Mouse (Mus musculus) forebrain, postnatal 0 days (tissue): Measurements from ENCODE around the gene Ripor1. TPM values are rescaled to one million over a fixed set of nuclear protein-coding genes. Genes with fewer than 3 reads are reported as not detected.

Experiments used
- ATAC-seq: fragments of 200-750 bp; cut with Nextera tagmentation; 2 replicates; pipeline ENCODE4 v1.8.0; 2017; ENCODE audit warnings: mild to moderate bottlenecking, moderate library complexity
- DNase-seq: peaks from one replicate; pipeline ENCODE4 v3.0.0-alpha.2; 2015
- H3K27ac ChIP-seq: fragments of 300-500 bp; sonication (generic); 2 replicates; pipeline ENCODE4 v1.5.1; 2014; ENCODE audit warnings: low read depth, mild to moderate bottlenecking, antibody characterized with exemption, low read length, moderate library complexity, mixed read lengths
- H3K27me3 ChIP-seq: fragments of 300-500 bp; sonication (generic); 2 replicates; pipeline ENCODE4 v1.6.1; 2014; ENCODE audit warnings: mild to moderate bottlenecking, low read length, mixed read lengths; ENCODE audit not compliant: insufficient read depth
- H3K36me3 ChIP-seq: fragments of 300-500 bp; sonication (generic); 2 replicates; pipeline ENCODE4 v1.6.1; 2014; ENCODE audit warnings: mild to moderate bottlenecking, moderate library complexity; ENCODE audit not compliant: insufficient read depth
- H3K4me1 ChIP-seq: fragments of 300-500 bp; sonication (generic); 2 replicates; pipeline ENCODE4 v1.6.1; 2014; ENCODE audit warnings: antibody characterized with exemption; ENCODE audit not compliant: insufficient read depth
- H3K4me2 ChIP-seq: fragments of 300-500 bp; sonication (generic); 2 replicates; pipeline ENCODE4 v1.6.1; 2014; ENCODE audit warnings: low read depth, mild to moderate bottlenecking, moderate library complexity
- H3K4me3 ChIP-seq: fragments of 300-500 bp; sonication (generic); 2 replicates; pipeline ENCODE4 v1.5.1; 2014; ENCODE audit warnings: low read depth, low read length, mixed read lengths
- H3K9ac ChIP-seq: fragments of 300-500 bp; sonication (generic); 2 replicates; pipeline ENCODE4 v1.6.1; 2014; ENCODE audit warnings: mild to moderate bottlenecking
- H3K9me3 ChIP-seq: fragments of 300-500 bp; sonication (generic); 2 replicates; pipeline ENCODE4 v1.6.1; 2016; ENCODE audit warnings: low read length
- CTCF ChIP-seq: sonication (generic); IDR thresholded peaks from 2 replicates; pipeline ENCODE4 v1.5.1; 2016; ENCODE audit warnings: antibody characterized with exemption, control low read depth, low read depth
- WGBS: fragments of 180-500 bp; shearing (Covaris S2); extraction: QIAGEN DNeasy Blood & Tissue Kit; methylation state at CpG from one replicate; pipeline ENCODE4 v1.1.7; 2014; 5-methylcytosine and 5-hydroxymethylcytosine counted together
- polyA plus RNA-seq: library from polyadenylated mRNA; unstranded; fragments of >200 nt; fragmentation: Nextera tagmentation; extraction: Ambion mirVana; gene quantifications from 2 replicates; pipeline ENCODE4 v1.2.1, GENCODE M21; 2015
- total RNA-seq: library from RNA; depleted of rRNA; stranded (reverse); fragments of >200 nt; gene quantifications from 2 replicates; pipeline ENCODE4 v1.2.3, GENCODE M21; 2014

Gene Ripor1
- total and polyA plus RNA-seq, 2 experiments from 2014 or later: 10.6 to 37.2 TPM

DNA sequence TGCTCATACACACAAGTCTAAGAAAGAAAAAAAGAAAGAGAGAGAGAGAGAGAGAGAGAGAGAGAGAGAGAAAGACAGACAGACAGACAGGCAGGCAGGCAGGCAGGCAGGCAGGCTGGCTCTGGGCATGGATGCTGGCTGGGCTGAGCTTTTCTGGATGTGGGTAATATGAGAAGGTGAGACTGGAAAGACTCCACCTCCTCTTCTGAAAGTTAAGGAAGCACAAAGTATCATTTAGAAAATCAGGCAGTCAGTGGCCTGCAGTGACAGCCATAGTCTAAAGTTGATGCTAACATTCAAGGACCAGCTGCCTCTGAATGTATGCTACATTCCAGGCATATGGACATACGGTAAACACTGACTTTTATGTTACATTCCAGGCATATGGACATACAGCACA lies 19.8 kb downstream of the Ripor1 start:
- Histone ChIP-seq H3K4me1 (0 out of 2 replicates have a peak, but pooled peaks cover 11% of the 10 kb centered on the region), H3K9ac (no peak overlapping the region), H3K9me3 (no peaks in the 10 kb centered on the region), H3K4me2 (no peak overlapping the region), H3K27ac (peak overlapping the region; percentile 67; the same call in 1 of the 2 replicates), H3K4me3 (no peak overlapping the region), H3K27me3 (no peaks in the 10 kb centered on the region), H3K36me3 (peaks cover 26% of the 10 kb centered on the region)
- DNase-seq: peak; percentile 14
- WGBS: 58% methylated on average over 1 of the region's 1 CpGs
- no peak for ATAC-seq
- no peak for TF ChIP-seq CTCF

DNA sequence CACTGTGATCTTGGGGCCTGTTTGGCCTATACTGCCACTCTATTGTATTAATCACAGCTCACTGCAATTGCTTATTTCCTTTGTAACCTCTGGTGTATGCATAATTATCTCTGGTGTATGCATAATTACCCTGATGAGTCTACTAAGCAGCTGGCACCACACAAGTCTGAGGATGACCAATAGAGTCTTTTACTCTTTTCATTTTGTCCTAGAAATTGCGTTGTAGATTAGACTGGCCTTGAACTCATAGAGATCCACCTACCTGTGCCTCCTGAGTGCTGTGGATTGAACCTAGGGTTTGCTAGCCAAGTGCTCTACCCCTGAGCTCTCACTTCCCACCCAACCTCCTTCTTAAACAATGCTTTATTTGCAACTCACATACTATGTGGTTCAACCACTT lies 21.0 kb downstream of the Ripor1 start:
- no peak for TF ChIP-seq CTCF
- ATAC-seq (no peak), DNase-seq (no peak)
- Histone ChIP-seq H3K4me3 (no peak overlapping the region), H3K4me2 (no peak overlapping the region), H3K36me3 (peaks cover 13% of the 10 kb centered on the region; the same call in 1 of the 2 replicates), H3K27ac (no peak overlapping the region), H3K4me1 (0 out of 2 replicates have a peak, but pooled peaks cover 11% of the 10 kb centered on the region), H3K9ac (no peak overlapping the region), H3K9me3 (no peaks in the 10 kb centered on the region), H3K27me3 (no peaks in the 10 kb centered on the region)
- WGBS: 53% methylated on average over 1 of the region's 1 CpGs

DNA sequence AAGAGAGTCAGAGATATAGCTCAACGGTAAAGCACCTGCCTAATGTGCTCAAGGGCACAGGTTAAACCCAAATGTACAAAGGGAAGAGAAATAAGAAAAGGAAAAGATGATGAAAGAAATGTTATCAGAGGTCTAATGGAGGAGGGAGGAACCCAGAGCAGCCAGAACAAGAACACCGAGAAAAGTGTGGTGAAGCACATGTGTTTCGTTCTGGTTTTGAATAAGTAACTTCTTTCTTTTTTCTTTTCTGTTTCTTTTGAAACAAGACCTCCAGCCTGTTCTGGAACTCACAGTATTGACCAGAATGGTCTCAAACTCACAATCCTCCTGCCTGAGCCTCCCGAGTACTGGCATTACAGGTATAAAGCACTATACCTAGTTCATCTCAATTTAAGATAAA lies 24.3 kb downstream of the Ripor1 start:
- H3K4me3 ChIP-seq: no peak overlapping the region
- 0 out of 2 replicates have a peak, but pooled peaks cover 4% of the 10 kb centered on the region for H3K4me1 ChIP-seq
- no peak overlapping the region for H3K9ac ChIP-seq
- H3K4me2 ChIP-seq: no peak overlapping the region
- no peaks in the 10 kb centered on the region for H3K36me3 ChIP-seq
- H3K27ac ChIP-seq: no peak overlapping the region
- no peak for TF ChIP-seq CTCF
- no peaks in the 10 kb centered on the region for H3K27me3 ChIP-seq
- no peaks in the 10 kb centered on the region for H3K9me3 ChIP-seq
- WGBS: 92% methylated on average over 4 of the region's 4 CpGs
- no peak for DNase-seq
- ATAC-seq: no peak

DNA sequence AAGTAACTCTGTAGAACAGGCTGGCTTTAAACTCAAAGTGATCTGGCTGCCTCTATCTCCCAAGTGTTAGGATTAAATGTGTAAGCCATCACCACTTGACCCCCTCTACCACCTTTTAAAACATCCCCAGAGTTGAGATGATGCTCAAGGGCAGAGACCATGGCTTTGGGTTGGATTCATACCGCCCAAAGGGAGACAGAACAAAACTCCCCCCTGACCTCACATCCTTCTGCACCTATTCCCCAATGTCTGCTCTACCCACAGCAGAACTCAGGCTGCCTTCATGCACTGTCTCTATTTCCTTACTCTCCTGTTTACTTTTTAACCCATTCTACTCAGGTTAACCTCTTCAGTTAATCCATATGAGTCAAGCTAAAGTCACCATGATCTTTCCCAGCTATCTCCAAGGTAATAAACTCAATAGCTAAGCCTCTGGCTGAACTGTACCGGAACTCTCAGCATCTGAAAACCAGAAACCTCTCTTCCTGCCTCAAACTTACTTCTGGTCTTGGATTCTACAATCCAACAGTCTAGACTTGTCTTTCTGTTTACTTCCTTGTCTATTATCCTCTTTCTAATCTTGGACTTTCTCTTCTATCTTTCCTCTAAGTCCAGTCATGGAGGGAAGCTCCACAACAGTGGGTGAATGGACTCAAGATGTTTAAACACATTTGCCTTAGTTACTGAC lies 29.9 kb downstream of the Ripor1 start:
- H3K4me3 ChIP-seq: no peak overlapping the region
- no peak for ATAC-seq
- TF ChIP-seq CTCF: no peak
- H3K36me3 ChIP-seq: no peaks in the 10 kb centered on the region
- peak overlapping the region; percentile 83; the same call in 1 of the 2 replicates for H3K4me2 ChIP-seq
- no peaks in the 10 kb centered on the region for H3K27me3 ChIP-seq
- H3K9me3 ChIP-seq: no peaks in the 10 kb centered on the region
- H3K4me1 ChIP-seq: peaks cover 13% of the 10 kb centered on the region
- H3K9ac ChIP-seq: no peak overlapping the region
- DNase-seq: no peak
- H3K27ac ChIP-seq: no peak overlapping the region
- WGBS: 89% methylated on average over 2 of the region's 2 CpGs

DNA sequence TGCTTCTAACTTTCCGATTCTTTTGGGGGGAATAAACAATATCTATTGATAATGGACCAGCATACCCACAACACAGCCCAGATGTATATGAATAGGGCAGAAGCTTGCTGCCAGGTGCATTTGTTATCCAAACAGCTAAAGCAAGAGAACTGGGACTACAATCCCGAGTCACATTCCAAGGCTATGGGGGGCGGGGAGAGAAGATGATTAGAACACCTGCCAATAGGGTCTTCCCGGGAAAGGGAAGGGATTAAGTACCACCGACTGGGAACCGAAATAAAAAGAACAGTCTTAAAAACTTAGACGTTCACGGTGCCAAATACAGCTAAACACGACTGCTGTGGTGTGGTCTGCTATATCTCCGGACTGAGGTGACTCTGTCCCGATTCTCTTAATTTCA lies 30.4 kb downstream of the Ripor1 start:
- H3K4me2 ChIP-seq: peak overlapping the region; percentile 83
- no peaks in the 10 kb centered on the region for H3K36me3 ChIP-seq
- H3K9me3 ChIP-seq: no peaks in the 10 kb centered on the region
- peak overlapping the region; percentile 71 for H3K27ac ChIP-seq
- DNase-seq: no peak
- H3K27me3 ChIP-seq: no peaks in the 10 kb centered on the region
- H3K4me1 ChIP-seq: peaks cover 13% of the 10 kb centered on the region
- 2% methylated on average over 11 of the region's 11 CpGs for WGBS
- no peak for TF ChIP-seq CTCF
- peak overlapping the region; percentile 100 for H3K9ac ChIP-seq
- H3K4me3 ChIP-seq: peak overlapping the region; percentile 97
- ATAC-seq: no peak

DNA sequence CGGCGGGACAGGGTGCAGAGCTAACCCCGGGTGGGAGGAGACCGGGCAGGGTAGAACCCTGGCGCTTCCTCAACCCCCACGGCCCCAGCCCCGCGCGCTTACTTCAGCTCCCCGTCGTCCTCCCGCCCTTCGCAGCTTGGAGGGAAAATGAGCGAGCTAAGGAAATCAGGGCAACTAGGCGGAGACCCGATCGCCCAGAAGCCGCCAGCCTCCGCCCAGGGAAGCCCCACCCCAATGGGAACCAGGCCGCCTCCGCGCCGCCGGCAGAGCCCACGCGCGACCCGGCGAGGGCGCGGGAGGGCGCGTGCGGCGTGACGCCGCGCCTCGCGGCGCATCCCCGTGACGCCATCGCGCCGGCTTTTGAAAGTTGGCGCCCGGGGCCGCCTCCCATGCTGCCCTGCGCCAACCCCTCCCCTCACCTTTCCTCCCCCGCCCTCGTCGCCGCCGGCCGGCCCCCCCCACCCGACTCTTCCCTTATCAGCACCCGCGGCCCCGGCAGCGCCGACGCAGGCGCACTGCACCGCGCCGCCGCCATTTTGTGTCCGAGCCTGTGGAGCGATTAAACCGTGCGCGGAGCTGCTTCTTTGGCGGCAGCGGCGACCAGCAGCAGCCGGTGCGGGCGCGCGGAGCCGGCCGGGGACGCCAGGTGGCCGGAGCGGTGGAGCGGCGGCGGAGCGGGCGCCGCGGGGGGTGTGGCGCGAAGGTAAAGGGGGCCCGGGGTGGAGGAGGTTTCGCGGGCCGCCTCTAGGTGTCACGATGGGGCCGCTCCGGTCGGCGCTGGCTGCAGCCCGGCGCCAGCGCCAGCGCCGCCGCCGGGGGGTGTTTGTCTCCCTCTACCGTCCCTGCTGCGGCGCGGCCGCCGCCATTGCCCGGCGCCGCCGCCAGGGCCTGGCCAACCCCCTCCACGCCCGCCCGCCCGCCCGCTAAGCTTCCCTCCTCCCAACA lies 31.2 kb downstream of the Ripor1 start, which contains the start of gene Ctcf:
TSS of gene Ctcf (plus strand) at position 551 of the 945 bp plus-strand sequence.
- H3K9ac ChIP-seq: peak within 1 kb of the TSS; percentile 100
- H3K27ac ChIP-seq: peak within 1 kb of the TSS; percentile 100
- 3% methylated on average over 97 of the region's 126 CpGs for WGBS
- H3K27me3 ChIP-seq: no peaks in the 10 kb centered on the region
- H3K4me1 ChIP-seq: peaks cover 13% of the 10 kb centered on the region
- TF ChIP-seq CTCF: peak; percentile 56
- H3K9me3 ChIP-seq: no peaks in the 10 kb centered on the region
- H3K36me3 ChIP-seq: no peaks in the 10 kb centered on the region
- peak; percentile 96 for DNase-seq
- H3K4me2 ChIP-seq: peak within 1 kb of the TSS; percentile 83
- H3K4me3 ChIP-seq: peak within 1 kb of the TSS; percentile 97
- ATAC-seq: peak; percentile 91
